Mouse (Mus musculus): ENCODE data around the gene Sike1. TPM values are rescaled to one million over a fixed set of nuclear protein-coding genes. Genes with fewer than 3 reads are reported as not detected.
A peak's percentile ranks its signal among the peaks of the same experiment; 100 is the strongest.

Gene Sike1
- total RNA-seq, 2 experiments from 2014 or later: 39.6 to 41.5 TPM

DNA sequence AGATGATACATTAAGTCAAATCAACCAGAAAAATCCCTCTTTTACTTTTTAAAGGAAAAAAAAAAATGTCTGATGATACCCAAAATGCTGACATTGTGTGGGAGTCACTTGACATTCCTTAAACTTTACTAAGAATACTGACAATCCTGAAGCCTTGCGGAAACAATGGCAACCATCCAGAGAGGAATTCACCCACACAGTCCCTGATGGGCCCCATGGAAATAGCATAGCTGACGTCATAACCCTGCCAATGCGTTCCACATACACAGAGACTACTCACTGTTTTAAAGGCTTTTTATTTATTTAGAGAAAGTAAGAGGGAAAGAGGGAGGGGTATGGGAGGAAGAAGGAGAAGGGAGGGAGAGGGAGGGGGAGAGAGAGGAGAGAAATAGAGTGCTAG, 2.6 kb upstream of the Sike1 start:
- intact Hi-C loops (cut with DNase I): loop anchor here (10.0 kb wide), 2 partner anchors 182 to 268 kb away; partner anchors contain the start of gene Bcas2

DNA sequence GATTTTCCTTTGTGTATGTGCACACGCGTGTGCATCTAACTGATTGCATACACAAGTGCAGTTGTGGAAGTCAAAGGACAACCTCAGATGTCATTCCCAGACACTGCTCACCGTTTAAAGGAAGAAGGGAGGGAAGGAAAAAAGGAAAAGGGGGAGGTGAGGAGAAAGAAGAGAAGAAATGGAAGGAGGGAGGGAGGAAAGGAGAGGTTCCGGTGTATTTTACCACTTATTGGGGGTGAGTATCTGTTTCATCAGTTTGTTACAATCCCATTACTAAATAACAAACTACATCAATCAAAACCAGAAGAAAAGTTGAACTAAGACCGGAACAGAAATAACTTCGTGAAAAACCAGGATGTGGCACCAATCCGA, 289 bp upstream of the Sike1 start:
- Histone ChIP-seq H3K27ac (peak overlapping the region; percentile 99), H3K4me3 (peak overlapping the region; percentile 83)
- DNase-seq: no peak
- intact Hi-C loops (cut with DNase I): loop anchor here (10.0 kb wide), 2 partner anchors 180 to 270 kb away; partner anchors contain the start of gene Bcas2
- TF ChIP-seq CTCF (IDR thresholded peaks at IDR 0.05): no peak

More for the DNA sequence above, 2.6 kb upstream of the Sike1 start:
- no peak overlapping the region for H3K27ac ChIP-seq
- no peak for TF ChIP-seq CTCF (IDR thresholded peaks at IDR 0.05)
- no peak for DNase-seq
- no peak overlapping the region for H3K4me3 ChIP-seq

GRCm38 (mm10) chr3:102997036-102997435, 1.5 kb downstream of the Sike1 start:
- no peak for DNase-seq
- Histone ChIP-seq H3K27ac (peak overlapping the region; percentile 99), H3K4me3 (peak overlapping the region; percentile 83; the same call in 1 of the 2 replicates)
- no peak for TF ChIP-seq CTCF (IDR thresholded peaks at IDR 0.05)
- intact Hi-C loops (cut with DNase I): loop anchor here (10.0 kb wide), 2 partner anchors 178 to 272 kb away; partner anchors contain the start of gene Bcas2

- H3K27ac ChIP-seq: peak overlapping the region; percentile 99; the same call in 1 of the 2 replicates
- no peak for DNase-seq
- no peak overlapping the region for H3K4me3 ChIP-seq
- no peak for TF ChIP-seq CTCF (IDR thresholded peaks at IDR 0.05)
- intact Hi-C loops (cut with DNase I): loop anchor here (10.0 kb wide), 2 partner anchors 177 to 273 kb away; partner anchors contain the start of gene Bcas2
Measured at GRCm38 (mm10) chr3:102997591-102997990, 2.1 kb downstream of the Sike1 start.

DNA sequence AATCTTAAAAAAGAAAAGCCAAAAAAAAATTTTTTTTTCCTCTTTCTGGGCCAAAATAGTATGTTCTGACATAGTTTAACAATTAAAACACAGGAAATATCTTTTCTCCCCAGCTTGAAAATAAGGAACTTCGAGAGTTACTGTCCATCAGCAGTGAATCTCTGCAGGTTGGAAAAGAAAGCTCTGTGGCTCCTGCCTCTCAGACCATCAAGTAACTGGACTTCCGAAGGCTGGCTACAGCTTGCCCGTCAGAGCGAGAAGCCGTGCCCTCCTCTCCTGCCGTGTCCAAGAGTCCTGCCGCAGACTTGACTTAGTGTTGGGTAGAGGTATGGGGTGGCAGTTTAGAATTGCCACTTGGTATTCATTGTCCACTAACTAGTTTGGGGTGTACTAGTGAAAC, 6.1 kb downstream of the Sike1 start:
- intact Hi-C loops (cut with DNase I): no loop called here
- no peak overlapping the region for H3K4me3 ChIP-seq
- no peak for TF ChIP-seq CTCF (IDR thresholded peaks at IDR 0.05)
- H3K27ac ChIP-seq: no peak overlapping the region
- no peak for DNase-seq

GRCm38 (mm10) chr3:103017350-103017749, 21.8 kb downstream of the Sike1 start:
- no peak for TF ChIP-seq CTCF (IDR thresholded peaks at IDR 0.05)
- no peak for DNase-seq
- Histone ChIP-seq H3K4me3 (no peak overlapping the region), H3K27ac (no peak overlapping the region)
- intact Hi-C loops (cut with DNase I): no loop called here

GRCm38 (mm10) chr3:103019462-103019861, 24.0 kb downstream of the Sike1 start:
- TF ChIP-seq CTCF (IDR thresholded peaks at IDR 0.05): no peak
- Histone ChIP-seq H3K4me3 (peak overlapping the region; percentile 85), H3K27ac (peak overlapping the region; percentile 97)
- DNase-seq: no peak
- intact Hi-C loops (cut with DNase I): no loop called here

- intact Hi-C loops (cut with DNase I): no loop called here
- no peak for TF ChIP-seq CTCF (IDR thresholded peaks at IDR 0.05)
- Histone ChIP-seq H3K27ac (peak within 1 kb of the TSS; percentile 97), H3K4me3 (peak within 1 kb of the TSS; percentile 85)
- peak; percentile 98 for DNase-seq
Measured at GRCm38 (mm10) chr3:103020249-103020942, 24.9 kb downstream of the Sike1 start, which contains the start of gene Csde1. TSS of gene Csde1 (plus strand) at chr3:103020426.

DNA sequence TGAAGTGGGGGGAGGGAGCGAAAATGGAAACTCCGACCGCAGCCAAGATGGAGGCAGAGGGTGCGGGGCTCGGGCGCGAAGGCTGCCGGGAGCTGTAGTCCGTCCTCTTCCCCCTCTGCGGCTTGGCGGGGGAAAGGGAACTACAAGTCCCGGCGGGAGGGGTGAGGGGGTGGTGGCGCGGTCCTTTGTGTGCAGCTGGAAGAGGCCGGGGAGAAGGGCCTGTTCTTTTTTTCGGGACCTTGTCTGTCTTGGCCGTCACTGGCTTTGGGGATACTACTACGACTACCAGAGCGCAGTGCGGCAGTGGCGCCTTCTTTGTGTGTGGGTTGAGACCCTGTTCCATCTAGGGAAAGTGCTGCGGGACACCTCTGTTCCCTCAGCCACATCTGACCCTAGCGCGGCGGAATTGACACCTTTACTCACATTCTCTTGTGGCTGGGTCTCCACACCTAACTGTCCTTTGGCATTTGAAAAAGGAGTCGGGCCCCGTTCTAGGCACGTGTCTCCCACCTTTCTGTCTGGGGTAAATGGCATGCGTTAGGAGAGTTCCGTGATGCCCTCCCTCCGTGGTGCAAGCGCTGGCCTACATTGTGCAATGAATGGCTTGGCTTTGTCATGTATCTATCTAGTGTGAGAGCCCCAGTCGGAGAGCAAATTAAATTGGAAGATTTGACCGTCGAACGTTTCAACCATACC, 25.6 kb downstream of the Sike1 start:
- TF ChIP-seq CTCF (IDR thresholded peaks at IDR 0.05): no peak
- intact Hi-C loops (cut with DNase I): no loop called here

DNA sequence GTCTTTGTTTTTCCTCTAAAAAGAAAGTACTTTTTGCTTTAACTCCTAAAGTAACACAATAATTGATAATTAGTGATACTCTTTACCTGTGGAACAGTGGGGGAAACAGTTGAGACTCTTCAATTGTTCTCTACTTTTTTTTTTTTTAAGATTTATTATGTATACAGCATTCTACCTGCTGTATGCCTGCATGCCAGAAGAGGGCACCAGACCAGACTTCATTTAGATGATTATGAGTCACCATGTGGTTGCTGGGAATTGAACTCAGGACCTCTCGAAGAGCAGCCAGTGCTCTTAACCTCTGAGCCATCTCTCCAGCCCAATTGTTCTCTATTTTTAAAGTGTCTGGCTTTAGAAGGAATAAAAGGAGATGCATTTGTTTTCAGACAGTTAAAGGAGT, 30.7 kb downstream of the Sike1 start:
- intact Hi-C loops (cut with DNase I): loop anchor here (5.0 kb wide), 1 partner anchor 36 kb away; no protein-coding TSS in a partner anchor
- H3K27ac ChIP-seq: no peak overlapping the region
- no peak for DNase-seq
- H3K4me3 ChIP-seq: no peak overlapping the region
- TF ChIP-seq CTCF (IDR thresholded peaks at IDR 0.05): peak; percentile 33

More for the DNA sequence above, 25.6 kb downstream of the Sike1 start:
- H3K27ac ChIP-seq: peak overlapping the region; percentile 97
- DNase-seq: peak; percentile 94
- H3K4me3 ChIP-seq: peak overlapping the region; percentile 85

- H3K4me3 ChIP-seq: no peak overlapping the region
- intact Hi-C loops (cut with DNase I): loop anchor here (5.0 kb wide), 1 partner anchor 57 kb away; no protein-coding TSS in a partner anchor
- no peak overlapping the region for H3K27ac ChIP-seq
- no peak for DNase-seq
- no peak for TF ChIP-seq CTCF (IDR thresholded peaks at IDR 0.05)
Measured at GRCm38 (mm10) chr3:103040285-103040684, 44.8 kb downstream of the Sike1 start.

GRCm38 (mm10) chr3:103040861-103041379, 45.4 kb downstream of the Sike1 start:
- no peak overlapping the region for H3K27ac ChIP-seq
- no peak overlapping the region for H3K4me3 ChIP-seq
- DNase-seq: no peak
- intact Hi-C loops (cut with DNase I): loop anchor here (5.0 kb wide), 1 partner anchor 56 kb away; no protein-coding TSS in a partner anchor
- TF ChIP-seq CTCF (IDR thresholded peaks at IDR 0.05): no peak

Measured in gastrocnemius, adult 2 months (tissue).